Mouse (Mus musculus): ENCODE results near the gene Sapcd2. TPM values are rescaled to one million over a fixed set of nuclear protein-coding genes. Genes with fewer than 3 reads are reported as not detected.

Gene Sapcd2
- total and polyA plus RNA-seq, 3 experiments, result 0.20 TPM; not detected in 2

- H3K79me2 ChIP-seq (replicated peaks; ENCODE audit: control insufficient read depth, insufficient read depth, low read length), result no peaks in the 10 kb centered on the region
- peak overlapping the region; percentile 44 for H3K27ac ChIP-seq
- H3K4me1 ChIP-seq (ENCODE audit: control insufficient read depth, insufficient read depth, low read length), result peaks cover 1% of the 10 kb centered on the region; the same call in 1 of the 2 replicates
- intact Hi-C loops (cut with DNase I), result loop anchor here (5.0 kb wide), 1 partner anchor 38 kb away; no protein-coding TSS in a partner anchor
- WGBS, result 50% methylated on average over 9 of the region's 9 CpGs
- peak overlapping the region; percentile 64 for H3K4me3 ChIP-seq
- TF ChIP-seq CTCF (IDR thresholded peaks at IDR 0.05), result no peak
- TF ChIP-seq POLR2A (IDR thresholded peaks at IDR 0.05; ENCODE audit: insufficient read depth, low read depth, low read length), result no peak
- TF ChIP-seq EP300 (IDR thresholded peaks at IDR 0.05; ENCODE audit: insufficient read depth, low read depth, low read length), result no peak
- H3K27me3 ChIP-seq (ENCODE audit: control insufficient read depth, insufficient read depth, low read length), result no peaks in the 10 kb centered on the region
- peak overlapping the region; percentile 79 for H3K9ac ChIP-seq (ENCODE audit: low read depth, low read length)
- H3K36me3 ChIP-seq (ENCODE audit: control insufficient read depth, insufficient read depth, low read length), result no peaks in the 10 kb centered on the region
- DNase-seq, result no peak
Observed at GRCm38 (mm10) chr2:25364761-25365090, 7.4 kb upstream of the Sapcd2 start.

- peak; percentile 84 to 88 for DNase-seq
- H3K27me3 ChIP-seq (ENCODE audit: control insufficient read depth, insufficient read depth, low read length), result no peaks in the 10 kb centered on the region
- TF ChIP-seq CTCF (IDR thresholded peaks at IDR 0.05) (no peak), EP300 (IDR thresholded peaks at IDR 0.05; ENCODE audit: insufficient read depth, low read depth, low read length) (no peak), POLR2A (IDR thresholded peaks at IDR 0.05; ENCODE audit: insufficient read depth, low read depth, low read length) (peak; percentile 82)
- 2% methylated on average over 54 of the region's 54 CpGs for WGBS
- H3K4me3 ChIP-seq, result peak within 1 kb of the TSS; percentile 64
- no peaks in the 10 kb centered on the region for H3K36me3 ChIP-seq (ENCODE audit: control insufficient read depth, insufficient read depth, low read length)
- peaks cover 1% of the 10 kb centered on the region; the same call in 1 of the 2 replicates for H3K4me1 ChIP-seq (ENCODE audit: control insufficient read depth, insufficient read depth, low read length)
- H3K79me2 ChIP-seq (replicated peaks; ENCODE audit: control insufficient read depth, insufficient read depth, low read length), result no peaks in the 10 kb centered on the region
- peak within 1 kb of the TSS; percentile 79 for H3K9ac ChIP-seq (ENCODE audit: low read depth, low read length)
- peak within 1 kb of the TSS; percentile 44 for H3K27ac ChIP-seq
- intact Hi-C loops (cut with DNase I), result loop anchor here (5.0 kb wide), 1 partner anchor 37 kb away; no protein-coding TSS in a partner anchor
Observed at GRCm38 (mm10) chr2:25365091-25365761, 6.9 kb upstream of the Sapcd2 start, which contains the start of gene Uap1l1. Uap1l1 (minus strand) TSS chr2:25365682.

- Histone ChIP-seq H3K4me3 (no peak overlapping the region), H3K79me2 (replicated peaks; ENCODE audit: control insufficient read depth, insufficient read depth, low read length) (no peaks in the 10 kb centered on the region), H3K27me3 (ENCODE audit: control insufficient read depth, insufficient read depth, low read length) (peaks cover 1% of the 10 kb centered on the region; the same call in 1 of the 2 replicates), H3K27ac (no peak overlapping the region), H3K36me3 (ENCODE audit: control insufficient read depth, insufficient read depth, low read length) (no peaks in the 10 kb centered on the region), H3K9ac (ENCODE audit: low read depth, low read length) (no peak overlapping the region), H3K4me1 (ENCODE audit: control insufficient read depth, insufficient read depth, low read length) (no peaks in the 10 kb centered on the region)
- 85% methylated on average over 3 of the region's 3 CpGs for whole genome bisulfite sequencing
- intact Hi-C loops (cut with DNase I), result loop anchor here (5.0 kb wide), 1 partner anchor 32 kb away; no protein-coding TSS in a partner anchor
- no peak for TF ChIP-seq CTCF (IDR thresholded peaks at IDR 0.05)
- TF ChIP-seq POLR2A (IDR thresholded peaks at IDR 0.05; ENCODE audit: insufficient read depth, low read depth, low read length), result no peak
- no peak for TF ChIP-seq EP300 (IDR thresholded peaks at IDR 0.05; ENCODE audit: insufficient read depth, low read depth, low read length)
- DNase-seq, result no peak
Observed at GRCm38 (mm10) chr2:25369996-25370395, 2.1 kb upstream of the Sapcd2 start.

- TF ChIP-seq EP300 (IDR thresholded peaks at IDR 0.05; ENCODE audit: insufficient read depth, low read depth, low read length), result no peak
- TF ChIP-seq POLR2A (IDR thresholded peaks at IDR 0.05; ENCODE audit: insufficient read depth, low read depth, low read length), result no peak
- TF ChIP-seq CTCF (IDR thresholded peaks at IDR 0.05), result no peak
- Histone ChIP-seq H3K79me2 (replicated peaks; ENCODE audit: control insufficient read depth, insufficient read depth, low read length) (no peaks in the 10 kb centered on the region), H3K4me1 (ENCODE audit: control insufficient read depth, insufficient read depth, low read length) (no peaks in the 10 kb centered on the region), H3K4me3 (peak overlapping the region; percentile 55), H3K27me3 (ENCODE audit: control insufficient read depth, insufficient read depth, low read length) (peaks cover 1% of the 10 kb centered on the region; the same call in 1 of the 2 replicates), H3K27ac (no peak overlapping the region), H3K9ac (ENCODE audit: low read depth, low read length) (peak overlapping the region; percentile 57), H3K36me3 (ENCODE audit: control insufficient read depth, insufficient read depth, low read length) (no peaks in the 10 kb centered on the region)
- DNase-seq, result no peak
- WGBS, result 3% methylated on average over 42 of the region's 42 CpGs
- intact Hi-C loops (cut with DNase I), result no loop called here
Observed at GRCm38 (mm10) chr2:25372644-25373391, 697 bp downstream of the Sapcd2 start.

GRCm38 (mm10) chr2:25373431-25373830, 1.3 kb downstream of the Sapcd2 start:
- H3K4me1 ChIP-seq (ENCODE audit: control insufficient read depth, insufficient read depth, low read length), result no peaks in the 10 kb centered on the region
- H3K27ac ChIP-seq, result no peak overlapping the region
- DNase-seq, result no peak
- intact Hi-C loops (cut with DNase I), result no loop called here
- peaks cover 1% of the 10 kb centered on the region; the same call in 1 of the 2 replicates for H3K27me3 ChIP-seq (ENCODE audit: control insufficient read depth, insufficient read depth, low read length)
- no peaks in the 10 kb centered on the region for H3K36me3 ChIP-seq (ENCODE audit: control insufficient read depth, insufficient read depth, low read length)
- H3K4me3 ChIP-seq, result no peak overlapping the region
- H3K9ac ChIP-seq (ENCODE audit: low read depth, low read length), result no peak overlapping the region
- TF ChIP-seq CTCF (IDR thresholded peaks at IDR 0.05), result no peak
- no peak for TF ChIP-seq EP300 (IDR thresholded peaks at IDR 0.05; ENCODE audit: insufficient read depth, low read depth, low read length)
- TF ChIP-seq POLR2A (IDR thresholded peaks at IDR 0.05; ENCODE audit: insufficient read depth, low read depth, low read length), result no peak
- WGBS, result 52% methylated on average over 2 of the region's 2 CpGs
- no peaks in the 10 kb centered on the region for H3K79me2 ChIP-seq (replicated peaks; ENCODE audit: control insufficient read depth, insufficient read depth, low read length)

All from heart, adult 2 months (tissue).